Mouse (Mus musculus) cerebellum, adult 9-11 months (tissue): ENCODE measurements around the gene Chd1l.

ENCODE experiments used
- DNase-seq: peaks from one replicate; pipeline ENCODE4 v3.0.0; 2022

Chd1l gene

GRCm38 (mm10) chr3:97521946-97522731, 87.9 kb downstream of the Chd1l start:
- no peak for DNase-seq

DNA sequence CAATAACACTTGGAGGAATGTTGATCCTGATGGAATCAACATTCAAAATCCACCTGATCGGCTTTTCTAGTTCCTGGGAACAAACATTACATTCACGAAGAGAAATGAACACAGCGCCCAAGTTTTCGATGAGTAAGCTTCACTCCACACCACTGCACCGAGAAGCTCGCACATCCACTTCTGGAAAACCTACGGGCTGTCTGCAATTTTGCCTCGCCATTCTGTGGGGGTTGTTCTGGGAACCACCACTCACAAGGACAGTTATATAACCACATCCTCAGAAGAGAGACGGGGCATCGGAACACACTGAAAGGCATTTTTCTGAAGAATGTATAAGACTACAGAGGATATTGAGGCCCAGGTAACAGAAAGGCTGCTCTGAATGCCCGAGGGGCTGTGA, 90.1 kb downstream of the Chd1l start:
- DNase-seq: no peak

GRCm38 (mm10) chr3:97512296-97512695, 97.7 kb downstream of the Chd1l start:
- no peak for DNase-seq
